ENCODE assay signal across 10 mouse cellular contexts in genomic region chr3:107750775-107751540, GRCm38 (mm10). TPM values are rescaled to one million over a fixed set of nuclear protein-coding genes. Genes with fewer than 3 reads are reported as not detected.
A peak's percentile ranks its signal among the peaks of the same experiment; 100 is the strongest.
DNase-seq lines count a peak whose midpoint lies in the region; ATAC-seq lines count a peak whose summit lies in the region.
"Had no signal": no experiment of that assay in that cellular context is flagged by ENCODE, and none has a peak within 500 bp of the region (broad histone marks: within the 10 kb centered on the region; RNA-seq: fewer than 3 reads in every experiment).

No protein-coding gene starts in this region.

- no peaks in the 10 kb centered on the region; the same call in 1 of the 2 replicates for H3K36me3 ChIP-seq in forebrain, embryonic 16.5 days (ENCODE audit: control insufficient read depth, insufficient read depth)

- H3K27me3 ChIP-seq in forebrain, embryonic 16.5 days (replicated peaks; ENCODE audit: control insufficient read depth, insufficient read depth, low read length): no peaks in the 10 kb centered on the region
- H3K27me3 ChIP-seq: neural tube, embryonic 13.5 days had no signal

- H3K4me2 ChIP-seq in forebrain, embryonic 16.5 days (ENCODE audit: low read length): no peak overlapping the region
- H3K4me2 ChIP-seq: neural tube, embryonic 13.5 days had no signal

- WGBS in forebrain, embryonic 16.5 days: 65% methylated on average over 9 of the region's 9 CpGs

- peaks cover 18% of the 10 kb centered on the region for H3K4me1 ChIP-seq in forebrain, embryonic 16.5 days (replicated peaks; ENCODE audit: control insufficient read depth, insufficient read depth, low read length)
- H3K4me1 ChIP-seq: neural tube, embryonic 13.5 days had no signal

- no peak overlapping the region for H3K27ac ChIP-seq in forebrain, embryonic 16.5 days (ENCODE audit: low read length)
- H3K27ac ChIP-seq: neural tube, embryonic 13.5 days had no signal

- no peaks in the 10 kb centered on the region for H3K9me3 ChIP-seq in forebrain, embryonic 16.5 days (ENCODE audit: control insufficient read depth, low read length)
- H3K9me3 ChIP-seq: neural tube, embryonic 13.5 days had no signal

- ATAC-seq in frontal cortex, adult (ENCODE audit: low TSS enrichment): peak; percentile 18
- 0 out of 2 replicates have a peak, but pooled peaks have one; percentile 8 for ATAC-seq in forebrain, embryonic 16.5 days
- no peak for ATAC-seq in monocyte, adult 5-6 weeks (replicated peaks; ENCODE audit: insufficient number of reproducible peaks, low FRiP score, low TSS enrichment, poor library complexity, severe bottlenecking)
- no peak for ATAC-seq in activated CD4-positive, CD25-positive, alpha-beta regulatory T cell, adult 4 months

- no peak for DNase-seq in frontal cortex, postnatal 10 days (ENCODE audit: low spot score in 2 of 2)
- peak; percentile 57 for DNase-seq in 3134 (ENCODE audit: extremely low read depth, insufficient read length, low spot score)
- DNase-seq in adrenal gland, postnatal 36 days: peak; percentile 67 to 70
- DNase-seq in Muller cell, postnatal 12 days (ENCODE audit: inconsistent ontology term): no peak

- no peak overlapping the region for H3K4me3 ChIP-seq in forebrain, embryonic 16.5 days (replicated peaks; ENCODE audit: low read length)
- H3K4me3 ChIP-seq: neural tube, embryonic 13.5 days had no signal

- no peak overlapping the region for H3K9ac ChIP-seq in forebrain, embryonic 16.5 days (replicated peaks; ENCODE audit: low read depth, low read length)
- H3K9ac ChIP-seq: neural tube, embryonic 13.5 days had no signal

RNA-seq across cellular contexts. Expression of gene Csf1, which starts 9.3 kb away (rescaled TPM):
- total RNA-seq in adrenal gland, postnatal 36 days (2021): 10 to 100 TPM; 14.2 to 27.4 TPM
- polyA plus RNA-seq in forebrain, embryonic 16.5 days (2015; fragmentation: Nextera tagmentation; extraction: Ambion mirVana): 7.3 and 8.1 TPM in 2 replicates
- total RNA-seq in monocyte, adult 5-6 weeks (2017): 18.1 to 110 TPM (median 76.3 TPM) in 3 replicates
- polyA plus RNA-seq in activated CD4-positive, CD25-positive, alpha-beta regulatory T cell, adult 4 months (2017; shearing (Covaris generic)): 10 to 100 TPM; 11.0 to 23.3 TPM
- total RNA-seq: megakaryocyte-erythroid progenitor cell, adult 5-6 weeks had no signal

RNA-seq across cellular contexts. Expression of gene Ahcyl1, which starts 54.6 kb away (rescaled TPM):
- total RNA-seq in adrenal gland, postnatal 36 days (2021): 100 to 1,000 TPM; 230 to 232 TPM
- polyA plus RNA-seq in forebrain, embryonic 16.5 days (2015; fragmentation: Nextera tagmentation; extraction: Ambion mirVana): 110 and 117 TPM in 2 replicates
- 42.0 to 72.7 TPM (median 53.6 TPM) in 3 replicates for total RNA-seq in monocyte, adult 5-6 weeks (2017)
- polyA plus RNA-seq in activated CD4-positive, CD25-positive, alpha-beta regulatory T cell, adult 4 months (2017; shearing (Covaris generic)): 10 to 100 TPM; 14.8 to 24.1 TPM

Comparison
In these comparisons a context has a peak if more than half of its experiments do, and no peak if none do; other contexts are left out.
1. ATAC-seq: peak in frontal cortex, adult (single experiment) and forebrain, embryonic 16.5 days (single experiment); none in monocyte, adult 5-6 weeks (single experiment) and activated CD4-positive, CD25-positive, alpha-beta regulatory T cell, adult 4 months (single experiment).
2. DNase-seq: peak in 3134 (single experiment) and adrenal gland, postnatal 36 days (2 of 2); none in frontal cortex, postnatal 10 days (0 of 2) and Muller cell, postnatal 12 days (single experiment).